Mouse (Mus musculus) common myeloid progenitor, adult 5-6 weeks (primary cell): ENCODE results near the gene Pomp. TPM values are rescaled to one million over a fixed set of nuclear protein-coding genes. Genes with fewer than 3 reads are reported as not detected.

ENCODE experiments used
- total RNA-seq: library from RNA; stranded (forward); fragments of 200-1000, 187-1606 nt; gene quantifications from 2 replicates; pipeline ENCODE4 v1.2.3, GENCODE M21; 2017

Pomp gene
- total RNA-seq, 1 experiment from 2014 or later = 182 TPM

Other genes with a start within 250 kb of the Pomp start
- gene Flt1, start 134.4 kb upstream of the Pomp start, total RNA-seq = 0.23 TPM in 1 of 2 replicates, not detected in the other
- 3.7 and 5.5 TPM in 2 replicates for gene Slc46a3, start 34.4 kb downstream of the Pomp start, total RNA-seq
- 0.10 and 4.3 TPM in 2 replicates for gene Mtus2, start 96.9 kb downstream of the Pomp start, total RNA-seq